Mouse (Mus musculus) intestine, embryonic 16.5 days (tissue): ENCODE measurements around the gene Ccdc85c. TPM values are rescaled to one million over a fixed set of nuclear protein-coding genes. Genes with fewer than 3 reads are reported as not detected.

Experiments used
- ATAC-seq: fragments of 200-750 bp; cut with Nextera tagmentation; 2 replicates; pipeline ENCODE4 v1.8.0; 2017; ENCODE audit warnings: moderate TSS enrichment, moderate library complexity
- H3K27ac ChIP-seq: fragments of 300-500 bp; sonication (generic); 2 replicates; pipeline ENCODE4 v1.5.1; 2014; ENCODE audit warnings: mild to moderate bottlenecking, low read length
- H3K27me3 ChIP-seq: fragments of 300-500 bp; sonication (generic); replicated peaks from 2 replicates; pipeline ENCODE4 v1.6.1; 2014; ENCODE audit warnings: low read length, control low read depth, mixed read lengths; ENCODE audit not compliant: control insufficient read depth, insufficient read depth
- H3K36me3 ChIP-seq: fragments of 300-500 bp; sonication (generic); 2 replicates; pipeline ENCODE4 v1.6.1; 2014; ENCODE audit warnings: low read length, control low read depth; ENCODE audit not compliant: control insufficient read depth, insufficient read depth
- H3K4me1 ChIP-seq: fragments of 300-500 bp; sonication (generic); 2 replicates; pipeline ENCODE4 v1.6.1; 2014; ENCODE audit warnings: low read length, control low read depth, mixed read lengths; ENCODE audit not compliant: control insufficient read depth, insufficient read depth
- H3K4me2 ChIP-seq: fragments of 300-500 bp; sonication (generic); 2 replicates; pipeline ENCODE4 v1.6.1; 2014; ENCODE audit warnings: low read depth, low read length, control low read depth
- H3K4me3 ChIP-seq: fragments of 300-500 bp; sonication (generic); 2 replicates; pipeline ENCODE4 v1.5.1; 2014; ENCODE audit warnings: mild to moderate bottlenecking, low read length
- H3K9ac ChIP-seq: fragments of 300-500 bp; sonication (generic); 2 replicates; pipeline ENCODE4 v1.6.1; 2014; ENCODE audit warnings: low read depth, low read length
- H3K9me3 ChIP-seq: fragments of 300-500 bp; sonication (generic); 2 replicates; pipeline ENCODE4 v1.6.1; 2016; ENCODE audit warnings: low read length, control low read depth; ENCODE audit not compliant: control insufficient read depth
- WGBS: fragments of 180-500 bp; shearing (Covaris S2); extraction: QIAGEN DNeasy Blood & Tissue Kit; methylation state at CpG from one replicate; pipeline ENCODE4 v1.1.7; 2014; 5-methylcytosine and 5-hydroxymethylcytosine counted together
- polyA plus RNA-seq: library from polyadenylated mRNA; unstranded; fragments of >200 nt; fragmentation: Nextera tagmentation; extraction: Ambion mirVana; gene quantifications from 2 replicates; pipeline ENCODE4 v1.2.1, GENCODE M21; 2015

The Ccdc85c gene
- 4.8 and 7.1 TPM in 2 replicates for polyA plus RNA-seq

DNA sequence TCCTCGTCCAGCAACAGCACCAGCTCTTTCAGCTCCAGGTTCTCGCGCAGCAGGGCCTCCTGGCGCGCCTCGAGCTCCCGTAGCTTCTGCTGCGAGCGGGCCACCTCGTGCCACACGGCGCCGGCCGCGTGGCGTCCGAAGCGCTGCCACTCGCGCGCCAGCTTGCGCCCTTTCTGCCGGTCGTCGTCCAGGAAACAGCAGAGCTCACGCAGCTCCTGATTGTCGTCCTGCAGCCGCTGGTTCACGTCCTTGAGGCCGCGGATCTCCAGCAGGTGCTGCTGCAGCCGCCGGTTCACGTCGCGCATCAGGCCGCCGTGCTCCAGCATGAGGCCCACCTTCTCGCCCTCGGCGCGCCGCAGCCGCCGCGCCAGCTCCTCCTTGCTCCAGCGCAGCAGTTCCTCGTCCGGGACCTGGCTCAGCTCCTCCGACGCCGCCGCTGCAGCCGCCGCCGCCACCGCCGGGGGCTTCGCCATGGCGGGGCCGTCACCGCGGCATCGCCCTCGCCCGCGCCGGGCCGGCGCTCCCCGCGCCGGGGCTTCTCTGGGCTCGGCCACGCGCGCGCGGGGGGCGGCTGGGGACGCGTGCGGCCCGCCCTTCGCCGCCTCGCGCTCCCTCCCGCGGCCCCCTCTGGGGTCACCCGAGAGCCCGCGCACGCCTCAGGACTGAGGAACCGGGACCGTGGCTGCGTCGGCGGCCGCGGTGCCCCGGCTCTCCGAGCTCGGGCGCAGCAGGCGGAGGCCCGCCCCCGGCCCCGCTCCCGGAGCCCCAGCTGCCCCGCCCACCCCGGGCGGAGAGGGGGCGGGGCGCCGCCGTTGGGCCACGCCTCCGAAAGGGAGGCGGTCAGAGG lies at the start of gene Ccdc85c:
Ccdc85c (minus strand) TSS at position 765 of the 847 bp plus-strand sequence.
- Histone ChIP-seq H3K4me1 (peaks cover 53% of the 10 kb centered on the region), H3K36me3 (peaks cover 3% of the 10 kb centered on the region; the same call in 1 of the 2 replicates), H3K27ac (peak within 1 kb of the TSS; percentile 65), H3K4me3 (peak within 1 kb of the TSS; percentile 83), H3K4me2 (peak within 1 kb of the TSS; percentile 93), H3K27me3 (no peaks in the 10 kb centered on the region), H3K9me3 (no peaks in the 10 kb centered on the region), H3K9ac (peak within 1 kb of the TSS; percentile 90)
- peak; percentile 1; the same call in 1 of the 2 replicates for ATAC-seq
- WGBS: under 1% methylated on average over 105 of the region's 120 CpGs

GRCm38 (mm10) chr12:108320096-108320495 lies 44.9 kb upstream of the Ccdc85c start:
- no peak overlapping the region for H3K27ac ChIP-seq
- ATAC-seq: no peak
- H3K36me3 ChIP-seq: no peaks in the 10 kb centered on the region

DNA sequence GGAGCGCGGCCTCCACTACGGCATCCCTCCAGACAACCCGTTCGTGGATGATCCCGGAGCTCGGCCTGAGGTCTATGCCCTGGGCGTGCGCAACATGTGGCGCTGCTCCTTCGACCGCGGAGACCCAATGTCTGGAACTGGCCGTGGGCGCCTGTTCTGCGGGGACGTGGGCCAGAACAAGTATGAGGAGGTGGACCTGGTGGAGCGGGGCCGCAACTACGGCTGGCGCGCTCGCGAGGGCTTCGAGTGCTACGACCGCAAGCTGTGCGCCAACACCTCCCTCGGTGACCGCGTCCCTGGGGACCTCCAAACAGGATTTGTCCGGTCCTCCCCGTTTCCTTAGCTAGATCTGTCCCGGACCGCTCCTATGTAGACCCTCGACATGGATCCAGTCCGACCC lies 43.3 kb upstream of the Ccdc85c start:
- Histone ChIP-seq H3K27me3 (peaks cover 42% of the 10 kb centered on the region), H3K4me1 (0 out of 2 replicates have a peak, but pooled peaks cover 4% of the 10 kb centered on the region), H3K27ac (no peak overlapping the region), H3K4me2 (peak overlapping the region; percentile 22; the same call in 1 of the 2 replicates), H3K36me3 (no peaks in the 10 kb centered on the region), H3K4me3 (no peak overlapping the region), H3K9ac (no peak overlapping the region), H3K9me3 (no peaks in the 10 kb centered on the region)
- no peak for ATAC-seq
- 16% methylated on average over 37 of the region's 37 CpGs for WGBS

More at GRCm38 (mm10) chr12:108320096-108320495, 44.9 kb upstream of the Ccdc85c start:
- H3K4me2 ChIP-seq: no peak overlapping the region
- H3K27me3 ChIP-seq: peaks cover 42% of the 10 kb centered on the region
- no peaks in the 10 kb centered on the region for H3K9me3 ChIP-seq
- no peak overlapping the region for H3K9ac ChIP-seq
- 0 out of 2 replicates have a peak, but pooled peaks cover 4% of the 10 kb centered on the region for H3K4me1 ChIP-seq
- 20% methylated on average over 8 of the region's 8 CpGs for WGBS
- no peak overlapping the region for H3K4me3 ChIP-seq

GRCm38 (mm10) chr12:108317826-108318430 lies 42.7 kb upstream of the Ccdc85c start:
- Histone ChIP-seq H3K4me3 (no peak overlapping the region), H3K27ac (no peak overlapping the region), H3K9me3 (no peaks in the 10 kb centered on the region), H3K9ac (no peak overlapping the region), H3K4me2 (peak overlapping the region; percentile 22; the same call in 1 of the 2 replicates), H3K4me1 (0 out of 2 replicates have a peak, but pooled peaks cover 4% of the 10 kb centered on the region), H3K36me3 (no peaks in the 10 kb centered on the region), H3K27me3 (peaks cover 42% of the 10 kb centered on the region)
- ATAC-seq: no peak
- 22% methylated on average over 18 of the region's 18 CpGs for WGBS

- ATAC-seq: peak; percentile 27; the same call in 1 of the 2 replicates
- whole genome bisulfite sequencing: 18% methylated on average over 9 of the region's 9 CpGs
- no peaks in the 10 kb centered on the region for H3K36me3 ChIP-seq
Observed at GRCm38 (mm10) chr12:108317201-108317738, 42.0 kb upstream of the Ccdc85c start.

DNA sequence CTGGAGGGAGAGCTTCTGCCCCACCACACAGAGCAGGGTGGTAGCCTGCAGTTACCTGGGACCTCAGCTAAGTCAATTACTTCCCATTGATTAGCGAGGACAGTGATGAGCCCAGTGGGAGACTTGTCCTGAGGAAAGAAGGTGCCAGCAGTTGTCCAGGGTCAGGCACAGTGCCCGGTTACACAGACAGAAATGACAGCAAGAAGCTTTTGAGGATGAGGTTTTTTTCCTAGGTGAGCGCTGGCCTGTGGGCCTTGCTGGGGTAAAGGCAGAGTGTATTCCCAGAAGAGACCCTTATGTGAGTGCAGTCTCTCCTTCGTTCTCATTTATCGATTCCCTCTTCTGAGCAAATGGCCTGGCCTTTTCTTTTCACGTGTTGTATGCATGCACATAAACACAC lies 41.4 kb upstream of the Ccdc85c start:
- Histone ChIP-seq H3K9me3 (no peaks in the 10 kb centered on the region), H3K27me3 (peaks cover 42% of the 10 kb centered on the region), H3K4me2 (no peak overlapping the region), H3K4me3 (no peak overlapping the region), H3K4me1 (0 out of 2 replicates have a peak, but pooled peaks cover 4% of the 10 kb centered on the region), H3K36me3 (no peaks in the 10 kb centered on the region), H3K9ac (no peak overlapping the region), H3K27ac (no peak overlapping the region)
- ATAC-seq: no peak
- 43% methylated on average over 6 of the region's 6 CpGs for WGBS

More at GRCm38 (mm10) chr12:108317201-108317738, 42.0 kb upstream of the Ccdc85c start:
- H3K9ac ChIP-seq: no peak overlapping the region
- H3K27me3 ChIP-seq: peaks cover 42% of the 10 kb centered on the region
- no peak overlapping the region for H3K4me2 ChIP-seq
- no peak overlapping the region for H3K4me3 ChIP-seq
- 0 out of 2 replicates have a peak, but pooled peaks cover 4% of the 10 kb centered on the region for H3K4me1 ChIP-seq
- no peaks in the 10 kb centered on the region for H3K9me3 ChIP-seq
- no peak overlapping the region for H3K27ac ChIP-seq

DNA sequence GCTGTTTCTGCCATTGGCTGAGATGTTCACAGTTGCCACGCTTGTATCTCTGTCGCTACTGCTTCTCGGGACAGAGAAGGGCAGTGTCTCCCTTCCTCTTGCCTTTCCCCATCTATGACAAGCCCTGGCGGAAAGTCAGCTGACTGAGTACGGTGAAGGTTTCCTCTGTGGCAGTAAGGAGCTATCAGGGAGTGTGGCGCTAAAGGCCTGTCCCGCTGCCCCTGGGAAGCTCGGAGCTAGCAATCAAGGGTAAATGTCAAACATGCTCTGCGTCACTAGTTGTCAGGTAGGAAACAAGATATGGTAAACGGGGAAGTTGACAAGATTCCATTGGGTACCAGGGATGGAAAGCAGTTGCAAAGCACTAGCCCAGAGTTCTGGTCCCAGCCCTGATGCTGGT lies 40.6 kb upstream of the Ccdc85c start:
- H3K9me3 ChIP-seq: no peaks in the 10 kb centered on the region
- 44% methylated on average over 10 of the region's 10 CpGs for WGBS
- H3K4me2 ChIP-seq: no peak overlapping the region
- peaks cover 42% of the 10 kb centered on the region for H3K27me3 ChIP-seq
- no peak overlapping the region for H3K27ac ChIP-seq
- H3K4me1 ChIP-seq: 0 out of 2 replicates have a peak, but pooled peaks cover 4% of the 10 kb centered on the region
- no peak overlapping the region for H3K4me3 ChIP-seq
- no peak overlapping the region for H3K9ac ChIP-seq
- H3K36me3 ChIP-seq: no peaks in the 10 kb centered on the region
- no peak for ATAC-seq

GRCm38 (mm10) chr12:108313244-108313772 lies 38.1 kb upstream of the Ccdc85c start:
- no peak overlapping the region for H3K9ac ChIP-seq
- peaks cover 25% of the 10 kb centered on the region for H3K27me3 ChIP-seq
- no peaks in the 10 kb centered on the region for H3K36me3 ChIP-seq
- H3K4me3 ChIP-seq: no peak overlapping the region
- no peak overlapping the region for H3K27ac ChIP-seq
- WGBS: 90% methylated on average over 1 of the region's 1 CpGs
- 0 out of 2 replicates have a peak, but pooled peaks cover 3% of the 10 kb centered on the region for H3K4me1 ChIP-seq
- H3K9me3 ChIP-seq: no peaks in the 10 kb centered on the region
- no peak overlapping the region for H3K4me2 ChIP-seq
- no peak for ATAC-seq

GRCm38 (mm10) chr12:108312432-108312851 lies 37.2 kb upstream of the Ccdc85c start:
- WGBS: 51% methylated on average over 6 of the region's 6 CpGs
- Histone ChIP-seq H3K27me3 (peaks cover 17% of the 10 kb centered on the region), H3K4me3 (no peak overlapping the region), H3K4me2 (no peak overlapping the region), H3K9ac (no peak overlapping the region), H3K36me3 (no peaks in the 10 kb centered on the region), H3K9me3 (no peaks in the 10 kb centered on the region), H3K27ac (no peak overlapping the region), H3K4me1 (no peaks in the 10 kb centered on the region)
- 0 out of 2 replicates have a peak, but pooled peaks have one; percentile 14 for ATAC-seq
